8 mouse cellular contexts compared by ENCODE assay signal in genomic region chr11:97315504-97316503, GRCm38 (mm10). TPM values are rescaled to one million over a fixed set of nuclear protein-coding genes. Genes with fewer than 3 reads are reported as not detected.
A peak's percentile ranks its signal among the peaks of the same experiment; 100 is the strongest.
DNase-seq lines count a peak whose midpoint lies in the region; ATAC-seq lines count a peak whose summit lies in the region.

Gene Mrpl45, plus strand, starts transcription at chr11:97315716.

- H3K36me3 ChIP-seq in hindbrain, embryonic 12.5 days, result no peaks in the 10 kb centered on the region

- peak within 1 kb of the TSS; percentile 50 for H3K4me3 ChIP-seq in hindbrain, embryonic 12.5 days

- 0 out of 2 replicates have a peak, but pooled peaks cover 3% of the 10 kb centered on the region for H3K27me3 ChIP-seq in hindbrain, embryonic 12.5 days

- no peaks in the 10 kb centered on the region for H3K9me3 ChIP-seq in hindbrain, embryonic 12.5 days (replicated peaks)

- ATAC-seq in hindbrain, embryonic 12.5 days (ENCODE audit: low FRiP score), result peak; percentile 95

- H3K9ac ChIP-seq in hindbrain, embryonic 12.5 days, result peak within 1 kb of the TSS; percentile 56

- peak within 1 kb of the TSS; percentile 62 for H3K27ac ChIP-seq in hindbrain, embryonic 12.5 days

- H3K4me1 ChIP-seq in hindbrain, embryonic 12.5 days, result peaks cover 6% of the 10 kb centered on the region

- H3K4me2 ChIP-seq in hindbrain, embryonic 12.5 days (replicated peaks), result peak within 1 kb of the TSS; percentile 53

- peak; percentile 99 for DNase-seq in Muller cell, postnatal 12 days (ENCODE audit: inconsistent ontology term)
- DNase-seq in cerebellum, adult 9-11 months, result peak; percentile 99
- DNase-seq in frontal cortex, postnatal 10 days (ENCODE audit: low spot score in 2 of 2), result peak; percentile 95 to 98
- peak; percentile 98 to 99 for DNase-seq in layer of hippocampus, postnatal 14 days (ENCODE audit: low spot score in 2 of 2)
- peak; percentile 98 for DNase-seq in lung, postnatal 14 days
- peak; percentile 99 for DNase-seq in retina, adult 2 months (ENCODE audit: low read depth, low spot score)
- peak; percentile 99 for DNase-seq in thymus, postnatal 36 days

- WGBS in hindbrain, embryonic 12.5 days, result 1% methylated on average over 50 of the region's 50 CpGs

RNA-seq across cellular contexts. Expression of gene Mrpl45, which starts in this region (rescaled TPM):
- polyA plus RNA-seq in hindbrain, embryonic 12.5 days (2016; fragmentation: Nextera tagmentation; extraction: Ambion mirVana), result 44.9 and 45.6 TPM in 2 replicates
- total RNA-seq in layer of hippocampus, postnatal 14 days (2021), result 10 to 100 TPM; 20.4 to 22.7 TPM

Comparison
In these comparisons a context has a peak if more than half of its experiments do, and no peak if none do; other contexts are left out.
1. Peak in every context shown above with its lines: DNase-seq, ATAC-seq, H3K4me3 ChIP-seq and H3K27ac ChIP-seq.